Mouse (Mus musculus): ENCODE measurements around the gene Vwa7.

- TF ChIP-seq POLR2A (IDR thresholded peaks at IDR 0.05; ENCODE audit: low read depth, low read length), result no peak
- no peak for TF ChIP-seq CTCF (IDR thresholded peaks at IDR 0.05; ENCODE audit: extremely low read depth, insufficient read depth, insufficient read length, insufficient replicate concordance)
These were observed 40.7 kb downstream of the Vwa7 start for GRCm38 (mm10) chr17:35057090-35057489.
